Mouse (Mus musculus) lung, postnatal 0 days (tissue): Measurements from ENCODE around the gene Ranbp17.

Source experiments
- CTCF ChIP-seq: IDR thresholded peaks from 2 replicates; pipeline ENCODE4 v1.5.1; 2016; ENCODE audit warnings: antibody characterized with exemption, mild to moderate bottlenecking
- EP300 ChIP-seq: IDR thresholded peaks from 2 replicates; pipeline ENCODE4 v1.6.1; 2016; ENCODE audit warnings: antibody characterized with exemption, mild to moderate bottlenecking, control low read depth

DNA sequence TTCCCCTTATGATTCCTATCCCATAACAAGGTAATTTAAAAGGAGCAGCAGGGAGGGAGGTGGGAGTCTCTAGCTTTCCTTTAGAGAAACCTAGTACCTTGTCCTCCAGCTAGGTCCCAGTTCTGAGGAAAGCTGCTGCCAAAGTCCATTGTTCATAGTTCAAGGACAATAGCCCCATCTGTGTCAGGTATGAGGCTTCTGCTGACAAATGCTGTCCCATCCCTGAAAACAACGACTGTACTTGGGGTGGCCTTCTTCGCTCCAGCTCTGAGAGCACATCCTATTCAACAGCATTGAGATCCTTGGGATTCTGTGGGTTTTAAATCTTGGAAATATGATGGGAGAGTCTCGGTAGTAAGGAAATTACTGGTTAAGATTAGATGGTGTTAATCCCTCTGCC lies 23.1 kb upstream of the Ranbp17 start:
- TF ChIP-seq EP300 (no peak), CTCF (no peak)
